Mouse (Mus musculus): ENCODE data around the gene Ghrh. TPM values are rescaled to one million over a fixed set of nuclear protein-coding genes. Genes with fewer than 3 reads are reported as not detected.

Gene Ghrh
- polyA plus RNA-seq, 1 experiment from 2014 or later, result 1.00 TPM

DNA sequence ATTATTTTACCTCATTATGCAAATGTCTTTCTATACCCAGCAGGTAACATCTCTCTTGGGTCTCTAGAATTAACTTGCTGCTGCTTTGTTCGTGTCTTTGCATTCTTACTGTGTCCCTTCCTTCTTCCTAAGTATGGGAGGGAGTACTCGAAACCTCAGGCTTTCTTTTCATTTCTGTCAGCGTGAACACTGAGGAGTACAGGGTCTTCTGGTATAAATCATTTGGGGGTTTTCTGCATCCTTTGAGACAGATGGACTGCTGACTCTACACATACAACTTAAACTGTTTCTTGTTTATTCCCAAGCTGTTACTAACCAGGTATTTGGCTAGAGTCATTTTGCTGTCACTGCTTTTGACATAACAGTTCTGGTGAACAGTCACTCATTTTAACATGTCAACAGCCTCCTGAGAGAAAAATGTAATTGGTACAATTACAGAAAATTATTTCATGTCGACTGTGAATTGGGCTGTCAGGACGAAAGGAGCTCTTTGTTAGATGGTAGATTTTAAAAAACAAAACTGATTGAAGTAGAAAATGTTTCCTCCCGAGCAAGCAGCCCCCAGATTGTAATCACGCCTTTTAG lies 51.1 kb downstream of the Ghrh start:
- peaks cover 95% of the 10 kb centered on the region for H3K36me3 ChIP-seq (replicated peaks)
- H3K9ac ChIP-seq, result no peak overlapping the region
- H3K4me2 ChIP-seq, result no peak overlapping the region
- no peaks in the 10 kb centered on the region for H3K9me3 ChIP-seq
- no peak overlapping the region for H3K4me3 ChIP-seq (replicated peaks)
- H3K4me1 ChIP-seq, result peaks cover 5% of the 10 kb centered on the region; the same call in 1 of the 2 replicates
- 64% methylated on average over 7 of the region's 7 CpGs for WGBS
- peak; percentile 50; the same call in 1 of the 2 replicates for ATAC-seq (ENCODE audit: low FRiP score)
- no peaks in the 10 kb centered on the region for H3K27me3 ChIP-seq
- peak overlapping the region; percentile 68 for H3K27ac ChIP-seq

DNA sequence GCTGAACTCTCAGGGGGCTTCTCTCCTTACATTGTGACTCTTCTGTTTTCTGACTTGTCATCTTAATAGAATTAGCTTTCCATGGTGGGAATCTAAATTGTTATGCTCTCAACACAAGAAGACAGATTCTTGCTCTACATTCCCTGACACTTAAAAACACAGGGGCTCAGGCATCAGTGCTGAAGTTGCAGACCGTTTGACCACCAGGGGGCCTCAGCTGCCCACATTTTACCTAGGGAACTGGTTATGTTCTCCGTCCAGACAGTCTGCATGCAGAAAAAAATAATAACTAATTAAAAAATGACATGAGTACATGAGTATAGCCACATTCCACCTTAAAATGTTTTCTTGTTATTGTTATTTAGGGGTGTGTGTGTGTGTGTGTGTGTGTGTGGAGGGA lies 55.2 kb downstream of the Ghrh start:
- 17% methylated on average over 2 of the region's 2 CpGs for WGBS
- peaks cover 92% of the 10 kb centered on the region for H3K36me3 ChIP-seq (replicated peaks)

DNA sequence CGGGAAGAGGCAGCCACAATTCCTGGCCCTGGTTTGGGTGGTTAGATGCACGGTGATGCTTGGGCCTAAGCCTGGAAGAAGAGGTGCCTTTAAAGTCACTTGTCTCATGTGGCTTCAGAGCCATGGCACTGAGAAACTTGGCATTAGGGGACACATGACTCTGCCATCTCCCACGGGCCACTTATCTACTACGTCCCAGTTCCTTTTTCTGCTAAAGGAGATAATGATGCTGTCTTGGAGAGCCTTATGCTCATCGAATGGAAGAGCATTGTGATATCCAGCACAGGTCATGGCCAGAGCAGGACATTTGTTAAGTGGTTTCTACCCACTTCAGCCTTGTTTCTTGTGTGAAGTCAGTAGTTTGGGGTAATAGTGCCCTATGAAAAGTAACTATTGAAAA lies 58.3 kb downstream of the Ghrh start:
- no peak overlapping the region for H3K4me2 ChIP-seq
- ATAC-seq (ENCODE audit: low FRiP score), result no peak
- no peak overlapping the region for H3K9ac ChIP-seq
- peaks cover 93% of the 10 kb centered on the region for H3K36me3 ChIP-seq (replicated peaks)
- WGBS, result 90% methylated on average over 5 of the region's 5 CpGs
- no peaks in the 10 kb centered on the region for H3K9me3 ChIP-seq
- H3K27me3 ChIP-seq, result no peaks in the 10 kb centered on the region
- peaks cover 4% of the 10 kb centered on the region; the same call in 1 of the 2 replicates for H3K4me1 ChIP-seq
- no peak overlapping the region for H3K4me3 ChIP-seq (replicated peaks)
- no peak overlapping the region for H3K27ac ChIP-seq

More for the DNA sequence above, 55.2 kb downstream of the Ghrh start:
- H3K9me3 ChIP-seq, result no peaks in the 10 kb centered on the region
- no peaks in the 10 kb centered on the region for H3K27me3 ChIP-seq
- no peak overlapping the region for H3K4me3 ChIP-seq (replicated peaks)
- H3K4me1 ChIP-seq, result peaks cover 9% of the 10 kb centered on the region; the same call in 1 of the 2 replicates
- ATAC-seq (ENCODE audit: low FRiP score), result no peak
- H3K27ac ChIP-seq, result no peak overlapping the region
- no peak overlapping the region for H3K9ac ChIP-seq
- no peak overlapping the region for H3K4me2 ChIP-seq

DNA sequence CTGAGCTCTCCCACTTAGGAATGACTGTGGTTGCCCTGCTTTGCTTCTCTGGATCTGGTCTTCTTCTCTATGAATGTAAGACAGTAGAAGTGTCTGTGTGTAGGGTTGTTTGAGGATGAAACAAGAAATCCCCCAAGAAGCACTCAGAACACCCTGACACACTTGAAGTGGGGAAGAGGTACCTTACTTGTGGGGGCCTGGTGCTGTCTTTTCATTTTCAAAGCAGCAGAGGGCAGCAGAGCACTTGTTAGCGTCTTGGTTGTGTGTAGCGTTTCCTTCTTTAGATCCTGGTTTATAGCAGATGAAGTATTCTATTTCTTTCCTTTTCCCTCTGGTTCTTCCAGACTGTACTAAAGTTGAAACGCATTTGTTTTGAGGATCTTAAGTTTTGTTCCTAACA lies 59.8 kb downstream of the Ghrh start:
- 0 out of 2 replicates have a peak overlapping the region, but pooled peaks have one; percentile 16 for H3K27ac ChIP-seq
- ATAC-seq (ENCODE audit: low FRiP score), result 0 out of 2 replicates have a peak, but pooled peaks have one; percentile 39
- H3K4me1 ChIP-seq, result peaks cover 4% of the 10 kb centered on the region; the same call in 1 of the 2 replicates
- H3K9ac ChIP-seq, result no peak overlapping the region
- H3K4me2 ChIP-seq, result no peak overlapping the region
- H3K27me3 ChIP-seq, result no peaks in the 10 kb centered on the region
- no peaks in the 10 kb centered on the region for H3K9me3 ChIP-seq
- no peak overlapping the region for H3K4me3 ChIP-seq (replicated peaks)
- H3K36me3 ChIP-seq (replicated peaks), result peaks cover 93% of the 10 kb centered on the region
- WGBS, result 36% methylated on average over 3 of the region's 3 CpGs

DNA sequence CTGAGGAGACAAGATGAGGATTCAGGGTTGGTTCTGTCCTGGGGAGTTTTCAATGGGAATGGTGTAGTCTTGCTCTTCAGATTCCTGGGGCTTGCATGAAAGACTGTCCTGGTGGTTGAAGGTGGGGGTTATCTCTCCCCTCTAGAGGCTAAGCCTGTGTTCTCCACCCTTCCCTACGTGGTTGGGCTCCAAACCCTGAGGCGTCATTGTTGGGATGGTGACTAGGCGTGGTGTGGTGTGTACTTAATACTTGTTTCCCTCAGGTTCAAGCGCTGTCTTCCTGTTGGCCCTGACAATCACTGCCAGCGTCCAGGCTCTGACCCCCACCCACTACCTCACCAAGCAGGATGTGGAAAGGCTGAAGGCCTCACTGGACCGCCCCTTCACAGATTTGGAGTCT lies 64.0 kb downstream of the Ghrh start:
- no peaks in the 10 kb centered on the region for H3K9me3 ChIP-seq
- peaks cover 23% of the 10 kb centered on the region for H3K4me1 ChIP-seq
- H3K4me2 ChIP-seq, result no peak overlapping the region
- H3K27ac ChIP-seq, result no peak overlapping the region
- no peak for ATAC-seq (ENCODE audit: low FRiP score)
- peaks cover 59% of the 10 kb centered on the region for H3K36me3 ChIP-seq (replicated peaks)
- no peak overlapping the region for H3K4me3 ChIP-seq (replicated peaks)
- no peak overlapping the region for H3K9ac ChIP-seq
- WGBS, result 94% methylated on average over 6 of the region's 6 CpGs
- no peaks in the 10 kb centered on the region for H3K27me3 ChIP-seq

Other genes starting within 250 kb of the Ghrh start
- gene Samhd1, start 212.2 kb downstream of the Ghrh start, polyA plus RNA-seq (2016; fragmentation: Nextera tagmentation; extraction: Ambion mirVana), result 20.7 and 22.6 TPM in 2 replicates
- 35.6 and 36.2 TPM in 2 replicates for gene Rbl1, start 143.0 kb downstream of the Ghrh start, polyA plus RNA-seq (2016; fragmentation: Nextera tagmentation; extraction: Ambion mirVana)
- gene Rpn2, start 68.5 kb downstream of the Ghrh start, polyA plus RNA-seq (2016; fragmentation: Nextera tagmentation; extraction: Ambion mirVana), result 217 and 221 TPM in 2 replicates
- 0.67 and 0.88 TPM in 2 replicates for gene Mroh8, start 68.0 kb downstream of the Ghrh start, polyA plus RNA-seq (2016; fragmentation: Nextera tagmentation; extraction: Ambion mirVana)
- 68.8 and 69.4 TPM in 2 replicates for gene Manbal, start 20.1 kb upstream of the Ghrh start, polyA plus RNA-seq (2016; fragmentation: Nextera tagmentation; extraction: Ambion mirVana)
- gene Src, start 70.9 kb upstream of the Ghrh start, polyA plus RNA-seq (2016; fragmentation: Nextera tagmentation; extraction: Ambion mirVana), result 35.1 and 38.0 TPM in 2 replicates
- gene Nnat, start 212.6 kb upstream of the Ghrh start, polyA plus RNA-seq (2016; fragmentation: Nextera tagmentation; extraction: Ambion mirVana), result 5,265 and 5,863 TPM in 2 replicates
- 144 and 156 TPM in 2 replicates for gene Blcap, start 223.8 kb upstream of the Ghrh start, polyA plus RNA-seq (2016; fragmentation: Nextera tagmentation; extraction: Ambion mirVana)